In the genomic region with DNA sequence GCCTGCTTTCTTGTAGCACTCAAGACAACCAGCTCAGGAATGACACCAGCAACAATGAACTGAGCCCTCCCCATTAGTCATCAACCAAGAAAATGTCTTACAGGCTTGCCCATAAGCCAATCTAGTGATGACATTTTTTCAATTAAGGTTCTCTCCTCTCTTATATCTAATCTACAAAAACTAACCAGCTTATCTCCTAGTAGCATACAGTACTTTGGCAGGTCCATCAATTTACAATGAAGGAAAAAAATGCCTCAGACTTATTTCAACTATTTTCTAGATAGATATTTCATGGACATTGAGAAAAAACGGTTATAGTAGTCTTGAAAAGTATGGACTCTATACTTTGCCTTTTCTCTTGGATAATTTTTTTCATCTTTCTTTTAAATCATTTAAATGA, we compare ENCODE assay signal across 27 mouse cellular contexts.
"Had no signal": no experiment of that assay in that cellular context is flagged by ENCODE, and none has a peak within 500 bp of the region (broad histone marks: within the 10 kb centered on the region; RNA-seq: fewer than 3 reads in every experiment).

No protein-coding gene starts in this region.

- H3K36me3 ChIP-seq: limb, embryonic 10.5 days; limb, embryonic 12.5 days; limb, embryonic 13.5 days; limb, embryonic 15.5 days; liver, embryonic 12.5 days; liver, embryonic 13.5 days; liver, embryonic 15.5 days; lung, embryonic 15.5 days; midbrain, embryonic 10.5 days; midbrain, embryonic 12.5 days; midbrain, embryonic 13.5 days; midbrain, embryonic 15.5 days had no signal

- H3K9me3 ChIP-seq: limb, embryonic 10.5 days; limb, embryonic 12.5 days; limb, embryonic 13.5 days; limb, embryonic 15.5 days; liver, embryonic 12.5 days; liver, embryonic 13.5 days; liver, embryonic 15.5 days; lung, embryonic 15.5 days; midbrain, embryonic 10.5 days; midbrain, embryonic 12.5 days; midbrain, embryonic 13.5 days; midbrain, embryonic 15.5 days had no signal

- H3K4me1 ChIP-seq: limb, embryonic 10.5 days; limb, embryonic 12.5 days; limb, embryonic 13.5 days; limb, embryonic 15.5 days; liver, embryonic 12.5 days; liver, embryonic 13.5 days; liver, embryonic 15.5 days; lung, embryonic 15.5 days; megakaryocyte, embryonic 14.5 days; midbrain, embryonic 10.5 days; midbrain, embryonic 12.5 days; midbrain, embryonic 13.5 days; midbrain, embryonic 15.5 days had no signal

- H3K4me3 ChIP-seq: limb, embryonic 10.5 days; limb, embryonic 12.5 days; limb, embryonic 13.5 days; limb, embryonic 15.5 days; liver, embryonic 12.5 days; liver, embryonic 13.5 days; liver, embryonic 15.5 days; lung, embryonic 15.5 days; megakaryocyte, embryonic 14.5 days; midbrain, embryonic 10.5 days; midbrain, embryonic 12.5 days; midbrain, embryonic 13.5 days; midbrain, embryonic 15.5 days; myocyte had no signal

- H3K9ac ChIP-seq: limb, embryonic 12.5 days; limb, embryonic 13.5 days; limb, embryonic 15.5 days; liver, embryonic 12.5 days; liver, embryonic 13.5 days; liver, embryonic 14.5 days; liver, embryonic 15.5 days; liver, postnatal 0 days; lung, embryonic 14.5 days; lung, embryonic 15.5 days; midbrain, embryonic 12.5 days; midbrain, embryonic 13.5 days; midbrain, embryonic 15.5 days had no signal

- DNase-seq: left cerebral cortex, postnatal 4 days; liver; liver, embryonic 13.5 days; liver, postnatal 0 days; lung, adult 18-20 months; lung, adult 2 months; lung, embryonic 14.5 days; lung, postnatal 10 days; lung, postnatal 14 days; lung, postnatal 36 days; lung, postnatal 4 days; midbrain, embryonic 14.5 days had no signal

- H3K27ac ChIP-seq: limb, embryonic 10.5 days; limb, embryonic 12.5 days; limb, embryonic 13.5 days; limb, embryonic 15.5 days; liver, embryonic 12.5 days; liver, embryonic 13.5 days; liver, embryonic 14.5 days; liver, embryonic 15.5 days; lung, embryonic 15.5 days; macrophage; midbrain, embryonic 10.5 days; midbrain, embryonic 12.5 days; midbrain, embryonic 13.5 days; midbrain, embryonic 15.5 days had no signal

- H3K27me3 ChIP-seq: limb, embryonic 12.5 days; limb, embryonic 13.5 days; limb, embryonic 15.5 days; liver, embryonic 12.5 days; liver, embryonic 13.5 days; liver, embryonic 15.5 days; lung, embryonic 15.5 days; midbrain, embryonic 12.5 days; midbrain, embryonic 13.5 days; midbrain, embryonic 15.5 days had no signal
